ENCODE assay signal across 9 mouse cellular contexts in genomic region chr2:91929936-91930335, GRCm38 (mm10). TPM values are rescaled to one million over a fixed set of nuclear protein-coding genes. Genes with fewer than 3 reads are reported as not detected.
DNase-seq lines count a peak whose midpoint lies in the region; ATAC-seq and TF ChIP-seq lines count a peak whose summit lies in the region.
"Had no signal": no experiment of that assay in that cellular context is flagged by ENCODE, and none has a peak within 500 bp of the region (broad histone marks: within the 10 kb centered on the region; RNA-seq: fewer than 3 reads in every experiment).

No protein-coding gene starts in this region.

- H3K4me3 ChIP-seq in forebrain, embryonic 14.5 days (ENCODE audit: low read depth, low read length) = peak overlapping the region; percentile 42
- peak overlapping the region; percentile 90 for H3K4me3 ChIP-seq in intestine, embryonic 14.5 days (ENCODE audit: low read depth, low read length)
- no peak overlapping the region for H3K4me3 ChIP-seq in liver, embryonic 16.5 days (ENCODE audit: low read depth, low read length)
- H3K4me3 ChIP-seq in olfactory bulb, adult 2 months (ENCODE audit: insufficient read depth, low read depth, low read length) = no peak overlapping the region

- TF ChIP-seq CTCF in olfactory bulb, adult 2 months (IDR thresholded peaks at IDR 0.05; ENCODE audit: insufficient read depth, low read depth, low read length) = peak; percentile 42; the same call in 1 of the 2 replicates

- H3K9ac ChIP-seq in forebrain, embryonic 14.5 days (ENCODE audit: low read length) = peak overlapping the region; percentile 93
- peak overlapping the region; percentile 99 for H3K9ac ChIP-seq in intestine, embryonic 14.5 days (ENCODE audit: low read length)
- H3K9ac ChIP-seq in liver, embryonic 16.5 days (ENCODE audit: low read depth, low read length) = no peak overlapping the region

- no peak for TF ChIP-seq POLR2A in olfactory bulb, adult 2 months (IDR thresholded peaks at IDR 0.05; ENCODE audit: insufficient read depth, low read depth, low read length)

- no peaks in the 10 kb centered on the region for H3K9me3 ChIP-seq in forebrain, embryonic 14.5 days (replicated peaks; ENCODE audit: control insufficient read depth, low read length)
- H3K9me3 ChIP-seq in intestine, embryonic 14.5 days (ENCODE audit: control insufficient read depth, low read length) = no peaks in the 10 kb centered on the region
- no peaks in the 10 kb centered on the region for H3K9me3 ChIP-seq in liver, embryonic 16.5 days (replicated peaks; ENCODE audit: control insufficient read depth, low read length)

- WGBS in forebrain, embryonic 14.5 days = 2% methylated on average over 12 of the region's 12 CpGs
- 10% methylated on average over 12 of the region's 12 CpGs for WGBS in intestine, embryonic 14.5 days
- 14% methylated on average over 12 of the region's 12 CpGs for WGBS in liver, embryonic 16.5 days (ENCODE audit: insufficient replicate concordance)
- 19% methylated on average over 12 of the region's 12 CpGs for WGBS in olfactory bulb, adult 2 months

- peaks cover 7% of the 10 kb centered on the region; the same call in 1 of the 2 replicates for H3K36me3 ChIP-seq in forebrain, embryonic 14.5 days (ENCODE audit: control insufficient read depth, insufficient read depth, low read length)
- peaks cover 16% of the 10 kb centered on the region for H3K36me3 ChIP-seq in intestine, embryonic 14.5 days (ENCODE audit: control insufficient read depth, insufficient read depth, low read length)
- H3K36me3 ChIP-seq in liver, embryonic 16.5 days (ENCODE audit: control insufficient read depth, insufficient read depth) = peaks cover 16% of the 10 kb centered on the region

- peak overlapping the region; percentile 39; the same call in 1 of the 2 replicates for H3K27ac ChIP-seq in forebrain, embryonic 14.5 days (ENCODE audit: low read depth, low read length)
- H3K27ac ChIP-seq in intestine, embryonic 14.5 days (ENCODE audit: low read depth) = no peak overlapping the region
- H3K27ac ChIP-seq in liver, embryonic 16.5 days (ENCODE audit: low read length) = no peak overlapping the region
- no peak overlapping the region for H3K27ac ChIP-seq in olfactory bulb, adult 2 months (ENCODE audit: insufficient read depth, low read depth, low read length)

- peaks cover 14% of the 10 kb centered on the region for H3K4me1 ChIP-seq in forebrain, embryonic 14.5 days (ENCODE audit: control insufficient read depth, insufficient read depth, low read length)
- peaks cover 25% of the 10 kb centered on the region for H3K4me1 ChIP-seq in intestine, embryonic 14.5 days (replicated peaks; ENCODE audit: control insufficient read depth, insufficient read depth, low read length)
- H3K4me1 ChIP-seq in liver, embryonic 16.5 days (ENCODE audit: control insufficient read depth, low read depth, low read length) = peaks cover 29% of the 10 kb centered on the region
- H3K4me1 ChIP-seq in olfactory bulb, adult 2 months (ENCODE audit: control insufficient read depth, insufficient read depth, low read length) = peaks cover 79% of the 10 kb centered on the region

- H3K27me3 ChIP-seq in forebrain, embryonic 14.5 days (replicated peaks; ENCODE audit: control insufficient read depth, insufficient read depth, low read length) = peaks cover 4% of the 10 kb centered on the region; the same call in 1 of the 2 replicates
- no peaks in the 10 kb centered on the region for H3K27me3 ChIP-seq in intestine, embryonic 14.5 days (replicated peaks; ENCODE audit: control insufficient read depth, insufficient read depth, low read length)
- H3K27me3 ChIP-seq in liver, embryonic 16.5 days (ENCODE audit: control insufficient read depth, insufficient read depth, low read depth, low read length) = peaks cover 21% of the 10 kb centered on the region

- no peak for ATAC-seq in forebrain, embryonic 14.5 days
- ATAC-seq in intestine, embryonic 14.5 days (replicated peaks; ENCODE audit: low FRiP score, low TSS enrichment, low read depth) = no peak
- no peak for ATAC-seq in liver, embryonic 16.5 days (ENCODE audit: low read depth)
- no peak for ATAC-seq in megakaryocyte-erythroid progenitor cell, adult 5-6 weeks (replicated peaks; ENCODE audit: low FRiP score, low TSS enrichment, poor library complexity, severe bottlenecking)

- H3K4me2 ChIP-seq in forebrain, embryonic 14.5 days (ENCODE audit: low read length) = peak overlapping the region; percentile 81
- H3K4me2 ChIP-seq in intestine, embryonic 14.5 days (ENCODE audit: low read length) = peak overlapping the region; percentile 76
- 0 out of 2 replicates have a peak overlapping the region, but pooled peaks have one; percentile 4 for H3K4me2 ChIP-seq in liver, embryonic 16.5 days (ENCODE audit: low read depth, low read length)

- DNase-seq in ovary, postnatal 14 days (ENCODE audit: low spot score) = peak; percentile 66
- DNase-seq in ovary, adult 18-20 months (ENCODE audit: low spot score) = no peak
- peak; percentile 43 for DNase-seq in c-Kit-negative CD71-positive TER-119-positive erythroid progenitor cells, embryonic 14.5 days (ENCODE audit: low read depth, low spot score)
- peak; percentile 83 for DNase-seq in forebrain, embryonic 14.5 days (ENCODE audit: low spot score)
- peak; percentile 84 for DNase-seq in intestine, embryonic 14.5 days (ENCODE audit: low spot score)

RNA-seq across cellular contexts. Expression of gene Mdk, which starts 2.2 kb away (rescaled TPM):
- polyA plus RNA-seq in forebrain, embryonic 14.5 days (2014; fragmentation: Nextera tagmentation; extraction: Ambion mirVana) = 349 and 462 TPM in 2 replicates
- 973 and 1,126 TPM in 2 replicates for polyA plus RNA-seq in intestine, embryonic 14.5 days (2014; fragmentation: Nextera tagmentation; extraction: Ambion mirVana)
- 12.6 and 15.2 TPM in 2 replicates for polyA plus RNA-seq in liver, embryonic 16.5 days (2015; fragmentation: Nextera tagmentation; extraction: Ambion mirVana)
- not detected in 2 replicates for polyA plus RNA-seq in olfactory bulb, adult 2 months (2012; ENCODE audit: insufficient read depth, insufficient read length, low replicate concordance, missing spikeins)
- 2.1 TPM in 1 of 2 replicates, not detected in the other for total RNA-seq in megakaryocyte-erythroid progenitor cell, adult 5-6 weeks (2014; fragmentation: Nextera tagmentation)
- total RNA-seq in megakaryocyte-erythroid progenitor cell, adult 5-6 weeks (2017) = 0.75 TPM in 1 of 2 replicates, not detected in the other

RNA-seq across cellular contexts. Expression of gene Chrm4, which starts 2.9 kb away (rescaled TPM):
- 0.83 and 1.2 TPM in 2 replicates for polyA plus RNA-seq in forebrain, embryonic 14.5 days (2014; fragmentation: Nextera tagmentation; extraction: Ambion mirVana)
- polyA plus RNA-seq in intestine, embryonic 14.5 days (2014; fragmentation: Nextera tagmentation; extraction: Ambion mirVana) = 0.16 TPM in 1 of 2 replicates, not detected in the other
- 0.06 TPM in 1 of 2 replicates, not detected in the other for polyA plus RNA-seq in liver, embryonic 16.5 days (2015; fragmentation: Nextera tagmentation; extraction: Ambion mirVana)
- polyA plus RNA-seq in olfactory bulb, adult 2 months (2012; ENCODE audit: insufficient read depth, insufficient read length, low replicate concordance, missing spikeins) = not detected in 2 replicates
- 0.94 TPM in 1 of 2 replicates, not detected in the other for total RNA-seq in megakaryocyte-erythroid progenitor cell, adult 5-6 weeks (2014; fragmentation: Nextera tagmentation)
- total RNA-seq in megakaryocyte-erythroid progenitor cell, adult 5-6 weeks (2017) = not detected in 2 replicates
- total RNA-seq: neutrophil, adult 5-6 weeks had no signal

RNA-seq across cellular contexts. Expression of gene Gm9821, which starts 15.6 kb away (rescaled TPM):
- 0.20 and 0.30 TPM in 2 replicates for polyA plus RNA-seq in forebrain, embryonic 14.5 days (2014; fragmentation: Nextera tagmentation; extraction: Ambion mirVana)
- polyA plus RNA-seq in intestine, embryonic 14.5 days (2014; fragmentation: Nextera tagmentation; extraction: Ambion mirVana) = 0.74 and 0.88 TPM in 2 replicates
- 0.68 and 1.0 TPM in 2 replicates for polyA plus RNA-seq in liver, embryonic 16.5 days (2015; fragmentation: Nextera tagmentation; extraction: Ambion mirVana)
- not detected in 2 replicates for polyA plus RNA-seq in olfactory bulb, adult 2 months (2012; ENCODE audit: insufficient read depth, insufficient read length, low replicate concordance, missing spikeins)
- total RNA-seq in megakaryocyte-erythroid progenitor cell, adult 5-6 weeks (2014; fragmentation: Nextera tagmentation) = not detected in 2 replicates
- total RNA-seq in megakaryocyte-erythroid progenitor cell, adult 5-6 weeks (2017) = 0.33 and 1.5 TPM in 2 replicates

RNA-seq across cellular contexts. Expression of gene Dgkz, which starts 45.7 kb away (rescaled TPM):
- polyA plus RNA-seq in forebrain, embryonic 14.5 days (2014; fragmentation: Nextera tagmentation; extraction: Ambion mirVana) = 26.7 and 29.1 TPM in 2 replicates
- polyA plus RNA-seq in intestine, embryonic 14.5 days (2014; fragmentation: Nextera tagmentation; extraction: Ambion mirVana) = 71.9 and 75.6 TPM in 2 replicates
- 20.2 and 24.1 TPM in 2 replicates for polyA plus RNA-seq in liver, embryonic 16.5 days (2015; fragmentation: Nextera tagmentation; extraction: Ambion mirVana)
- 328 TPM in 1 of 2 replicates, not detected in the other for polyA plus RNA-seq in olfactory bulb, adult 2 months (2012; ENCODE audit: insufficient read depth, insufficient read length, low replicate concordance, missing spikeins)
- total RNA-seq in megakaryocyte-erythroid progenitor cell, adult 5-6 weeks (2014; fragmentation: Nextera tagmentation) = 172 and 204 TPM in 2 replicates
- total RNA-seq in megakaryocyte-erythroid progenitor cell, adult 5-6 weeks (2017) = 44.4 and 60.2 TPM in 2 replicates

Comparison
In these comparisons a context has a peak if more than half of its experiments do, and no peak if none do; other contexts are left out.
1. H3K4me2 ChIP-seq: peak in every context shown above with its lines; median percentile 81 in forebrain, embryonic 14.5 days; 76 in intestine, embryonic 14.5 days; 4 in liver, embryonic 16.5 days.
2. H3K4me3 ChIP-seq: peak in forebrain, embryonic 14.5 days (single experiment) and intestine, embryonic 14.5 days (single experiment); none in liver, embryonic 16.5 days (single experiment) and olfactory bulb, adult 2 months (single experiment).
3. RNA of gene Mdk, which starts 2.2 kb away (polyA plus RNA-seq): 973 to 1,126 TPM in intestine, embryonic 14.5 days and 349 to 462 TPM in forebrain, embryonic 14.5 days; 12.6 to 15.2 TPM in liver, embryonic 16.5 days and not detected in olfactory bulb, adult 2 months; every median in the first group is over 10 times any median in the second.